Mouse (Mus musculus) activated CD4-positive, CD25-positive, alpha-beta regulatory T cell (primary cell): Measurements from ENCODE around the gene Atf1. TPM values are rescaled to one million over a fixed set of nuclear protein-coding genes. Genes with fewer than 3 reads are reported as not detected.

ENCODE experiments used
- polyA plus RNA-seq, 2 experiments: library from polyadenylated mRNA; unstranded; fragments of 100-300 nt; shearing (Covaris generic); gene quantifications; one replicate each; pipeline ENCODE4 v1.2.1; 2017

Atf1 gene
- 10 to 100 TPM; 46.2 to 63.3 TPM for polyA plus RNA-seq

GRCm38 (mm10) chr15:100227663-100228534 is at the start of gene Atf1:
Gene Atf1, plus strand, starts transcription at chr15:100227819.

DNA sequence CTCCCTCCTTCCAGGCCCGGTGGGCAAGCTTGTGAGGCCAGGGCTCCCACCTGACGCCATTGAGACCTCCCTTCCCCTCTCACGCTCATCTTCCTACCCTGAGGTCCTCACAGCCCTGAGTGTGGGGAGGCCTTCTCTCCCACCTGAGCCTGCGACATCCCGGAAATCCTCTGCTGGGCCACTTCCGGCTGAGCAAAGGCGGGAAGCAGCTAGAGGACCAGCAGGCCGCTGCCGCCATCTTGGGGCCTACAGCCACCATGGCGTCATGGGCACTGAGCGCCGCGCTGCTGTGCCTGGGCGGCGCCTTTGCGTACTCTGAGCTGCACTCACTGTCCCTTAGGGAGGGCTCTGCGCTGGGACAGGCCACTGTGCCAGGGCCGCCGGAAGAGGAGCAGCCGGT is 53.0 kb downstream of the Atf1 start, which contains the start of gene Tmprss12:
Gene Tmprss12, plus strand, starts transcription at position 212 of the 400 bp plus-strand sequence.

DNA sequence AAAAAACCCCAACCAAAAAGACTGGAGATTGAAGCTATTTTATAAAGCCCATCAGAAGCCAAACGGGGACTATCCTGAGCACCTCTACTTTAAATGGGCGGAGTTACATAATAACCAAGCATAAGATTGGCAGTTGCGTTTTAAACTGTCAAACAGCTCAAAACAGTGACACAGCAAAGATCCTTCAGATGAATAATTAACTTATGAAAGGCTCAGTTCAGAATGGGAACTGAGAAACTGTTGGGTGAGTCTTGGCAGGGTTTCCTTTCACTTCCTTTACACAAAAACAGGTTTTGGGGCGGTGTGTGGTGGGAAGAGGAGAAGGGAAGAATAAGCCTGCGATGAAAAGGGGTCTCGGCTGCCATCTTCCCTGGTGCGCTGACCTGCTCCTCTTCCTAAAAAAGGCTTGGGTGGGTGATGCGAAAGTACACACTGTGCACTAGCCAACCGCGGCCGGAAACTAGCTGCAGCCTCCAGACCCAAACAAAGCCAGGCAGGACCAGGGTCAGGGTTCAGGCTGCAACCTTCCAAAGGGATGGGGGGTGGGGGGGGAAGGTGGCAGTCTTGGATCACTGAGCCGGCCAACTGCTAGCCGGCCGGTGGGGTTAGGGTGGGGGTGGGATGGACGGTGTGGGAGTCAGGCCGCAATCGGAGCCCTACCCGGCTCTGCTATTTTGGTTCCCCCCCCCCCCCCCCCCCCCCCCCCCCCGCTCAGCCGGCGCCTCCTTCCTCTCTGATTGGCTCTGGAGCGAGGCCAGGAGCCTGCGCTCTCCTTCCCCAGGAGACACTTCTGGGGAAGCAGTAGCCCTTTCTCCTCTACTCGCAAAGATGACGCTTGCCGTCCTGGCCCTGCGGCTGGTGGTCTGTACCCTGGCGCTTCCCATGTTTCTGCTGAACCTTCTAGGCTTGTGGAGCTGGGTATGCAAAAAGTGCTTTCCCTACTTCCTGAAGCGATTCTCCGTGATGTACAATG is 76.7 kb downstream of the Atf1 start, which contains the start of gene Mettl7a1:
Gene Mettl7a1, plus strand, starts transcription at position 122 of the 973 bp plus-strand sequence.

Other genes with a start within 250 kb of the Atf1 start
- gene Dip2b, start 189.2 kb upstream of the Atf1 start, polyA plus RNA-seq: 10 to 100 TPM; 20.0 to 22.6 TPM
- gene Tmprss12, start 53.0 kb downstream of the Atf1 start, polyA plus RNA-seq: not detected
- gene Mettl7a1, start 76.3 kb downstream of the Atf1 start, polyA plus RNA-seq: 10 to 100 TPM; 10.0 to 16.0 TPM
- gene Mettl7a3, start 107.1 kb downstream of the Atf1 start, polyA plus RNA-seq: not detected
- not detected for gene Methig1, start 125.3 kb downstream of the Atf1 start, polyA plus RNA-seq
- under 1 TPM in 1 of 2 experiments, not detected in 1; 0.16 TPM for gene Mettl7a2, start 125.4 kb downstream of the Atf1 start, polyA plus RNA-seq
- not detected for gene Higd1c, start 136.7 kb downstream of the Atf1 start, polyA plus RNA-seq
- under 1 TPM in 1 of 2 experiments, not detected in 1; 0.49 TPM for gene Gm5475, start 194.3 kb downstream of the Atf1 start, polyA plus RNA-seq
- 10 to 100 TPM; 27.5 to 29.9 TPM for gene Slc11a2, start 197.3 kb downstream of the Atf1 start, polyA plus RNA-seq
- 10 to 100 TPM; 30.1 to 32.2 TPM for gene Letmd1, start 241.2 kb downstream of the Atf1 start, polyA plus RNA-seq